Mouse (Mus musculus) kidney, postnatal 4 days (tissue): ENCODE data around the gene Sirt7.
"Not testable (repeated sequence)": the region's sequence is repeated elsewhere in the genome, so short reads cannot be mapped to it uniquely, and the experiment has no call there.

ENCODE experiments used
- DNase-seq, 2 experiments: peaks; one replicate each; pipeline ENCODE4 v3.0.0; 2021; ENCODE audit warnings: mixed read lengths in 2 of 2

Sirt7 gene

GRCm38 (mm10) chr11:120616617-120617294 lies 8.3 kb downstream of the Sirt7 start:
- peak in 1 of 2 experiments; percentile 37 for DNase-seq

DNA sequence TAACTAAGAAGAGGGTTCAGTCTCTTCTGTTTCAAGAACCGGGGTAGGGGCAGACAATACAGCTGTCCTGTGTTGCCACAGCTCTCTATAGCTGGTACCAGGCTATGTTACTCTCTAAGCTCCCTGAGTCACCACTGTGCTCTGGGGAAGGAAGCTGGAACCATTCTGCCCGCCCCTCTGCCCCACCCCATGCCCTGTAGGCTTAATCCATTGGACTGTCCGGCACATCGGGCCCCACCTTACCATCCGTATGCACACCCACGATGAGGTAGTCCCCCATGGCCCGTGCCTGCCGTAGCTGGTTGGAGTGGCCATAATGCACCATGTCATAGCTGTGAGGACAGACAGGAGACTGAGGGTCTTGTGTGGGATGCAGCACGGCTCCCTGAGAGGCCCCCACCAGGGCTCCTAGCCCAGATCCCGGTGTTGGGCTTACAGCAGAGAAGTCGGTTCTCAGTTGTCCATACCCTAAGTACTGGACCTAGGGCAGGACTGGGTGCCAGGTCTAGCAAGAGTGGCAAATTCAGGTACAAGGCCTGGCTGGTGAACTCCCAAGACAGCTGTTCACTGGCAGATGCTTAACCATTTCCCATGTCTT lies 9.3 kb downstream of the Sirt7 start:
- DNase-seq: no peak

GRCm38 (mm10) chr11:120615167-120615566 lies 9.9 kb downstream of the Sirt7 start:
- no peak for DNase-seq

DNA sequence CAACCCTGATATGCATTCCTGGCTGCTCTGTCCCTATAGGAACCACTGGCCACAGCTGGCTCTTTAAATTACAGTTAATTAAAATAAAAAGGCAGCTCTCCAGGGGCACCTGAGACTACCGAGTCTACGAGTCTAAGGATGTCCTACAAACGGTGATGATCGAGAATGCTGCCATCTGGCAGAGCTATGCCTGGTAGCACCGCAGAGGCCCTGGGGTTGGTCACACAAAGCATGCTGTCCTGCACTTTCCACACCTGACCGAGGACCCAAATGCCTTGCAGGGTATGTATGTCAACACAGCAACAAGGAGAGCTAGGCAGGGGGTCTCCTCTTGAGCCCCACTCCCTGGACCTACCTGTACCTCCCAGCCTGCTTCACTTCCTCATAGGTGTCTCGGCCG lies 11.1 kb downstream of the Sirt7 start:
- DNase-seq: no peak

- DNase-seq: no peak
Observed at GRCm38 (mm10) chr11:120613481-120613972, 11.5 kb downstream of the Sirt7 start.

DNA sequence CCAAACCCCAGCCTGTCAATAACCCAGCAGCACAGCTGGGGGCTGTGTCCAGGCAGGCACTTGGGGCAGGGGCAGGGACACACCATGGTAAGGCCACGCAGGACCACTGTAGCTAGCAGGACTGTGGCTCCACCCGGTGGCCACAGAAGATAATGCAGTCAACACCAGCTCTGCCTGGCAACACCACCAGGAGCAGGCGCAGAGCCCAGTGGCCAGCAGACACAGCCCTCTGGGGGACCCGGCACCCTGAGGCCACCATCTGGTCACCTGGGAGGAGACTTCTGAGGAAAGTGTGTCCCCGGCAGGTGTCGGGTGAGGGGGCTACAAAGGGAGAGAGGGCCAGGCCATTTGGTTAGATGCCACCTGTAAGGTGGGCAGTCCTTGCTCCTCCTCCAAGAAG lies 12.3 kb downstream of the Sirt7 start:
- peak; percentile 86 to 89 for DNase-seq

DNA sequence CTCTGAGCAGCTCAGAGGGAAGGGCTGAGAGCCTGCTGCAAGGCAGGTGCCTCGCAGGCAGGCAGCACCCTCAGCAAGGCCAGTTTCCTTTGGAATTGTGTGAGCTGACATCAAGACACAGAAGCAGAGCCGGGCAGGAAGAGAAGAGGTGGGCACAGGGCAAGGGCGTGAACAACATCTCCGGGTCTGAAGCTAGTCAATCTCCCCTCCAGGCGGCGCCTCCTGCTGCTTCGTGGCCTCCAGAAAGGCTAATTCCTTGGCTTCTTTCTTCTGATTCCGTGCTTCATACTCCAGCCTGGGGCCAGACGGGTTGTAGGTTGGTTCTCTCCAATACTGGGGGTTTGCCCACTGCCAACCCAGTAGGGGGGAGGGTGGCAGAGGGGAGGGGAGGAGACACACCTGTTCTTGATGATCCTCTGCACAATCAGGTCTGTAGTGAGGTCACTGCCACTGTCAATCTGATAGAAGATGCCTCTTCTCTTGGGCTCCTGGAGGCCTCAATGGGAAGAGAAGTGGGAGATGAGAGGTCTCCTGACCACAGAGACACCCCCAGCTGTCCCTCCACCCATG lies 14.5 kb downstream of the Sirt7 start:
- no peak for DNase-seq

- peak; percentile 56 to 64 for DNase-seq
Observed at GRCm38 (mm10) chr11:120609250-120609649, 15.8 kb downstream of the Sirt7 start.

DNA sequence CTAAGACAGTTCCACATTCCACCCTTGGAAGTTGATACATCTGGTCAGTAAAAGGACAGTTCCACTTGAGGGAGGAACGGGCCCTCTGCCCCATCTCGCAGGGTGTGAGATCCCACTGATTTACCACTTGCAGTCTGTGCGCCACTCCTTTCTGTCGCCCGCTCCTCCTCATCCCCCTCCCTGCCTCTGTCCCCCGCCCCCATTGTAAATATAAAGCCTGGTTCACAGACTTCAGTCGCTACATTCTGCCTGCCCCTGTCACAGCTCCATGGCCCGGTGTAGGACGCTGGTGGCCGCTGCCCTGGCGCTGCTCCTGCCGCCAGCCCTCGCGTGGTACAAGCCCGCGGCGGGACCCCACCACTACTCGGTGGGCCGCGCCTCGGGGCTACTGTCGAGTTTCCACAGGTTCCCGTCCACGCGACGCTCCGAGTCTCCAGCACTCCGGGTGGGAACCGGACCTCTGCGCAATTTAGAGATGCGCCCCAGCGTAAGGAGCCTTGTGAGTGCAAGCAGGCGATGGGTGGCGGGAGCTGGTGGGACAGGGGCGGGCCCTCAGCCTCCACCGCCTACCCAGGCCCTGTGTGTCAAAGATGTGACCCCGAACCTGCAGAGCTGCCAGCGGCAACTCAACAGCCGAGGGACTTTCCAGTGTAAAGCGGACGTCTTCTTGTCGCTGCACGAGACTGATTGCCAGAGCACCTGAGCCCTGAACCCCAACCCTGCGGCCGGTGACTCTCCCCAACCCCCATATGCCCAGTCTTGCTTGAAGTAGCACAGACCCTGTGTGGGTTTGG lies 16.6 kb downstream of the Sirt7 start, which contains the start of gene Npb:
TSS of gene Npb (plus strand) at position 237 of the 794 bp plus-strand sequence.
- peak in 1 of 2 experiments; percentile 45 for DNase-seq

GRCm38 (mm10) chr11:120606764-120607163 lies 18.3 kb downstream of the Sirt7 start:
- DNase-seq: no peak

DNA sequence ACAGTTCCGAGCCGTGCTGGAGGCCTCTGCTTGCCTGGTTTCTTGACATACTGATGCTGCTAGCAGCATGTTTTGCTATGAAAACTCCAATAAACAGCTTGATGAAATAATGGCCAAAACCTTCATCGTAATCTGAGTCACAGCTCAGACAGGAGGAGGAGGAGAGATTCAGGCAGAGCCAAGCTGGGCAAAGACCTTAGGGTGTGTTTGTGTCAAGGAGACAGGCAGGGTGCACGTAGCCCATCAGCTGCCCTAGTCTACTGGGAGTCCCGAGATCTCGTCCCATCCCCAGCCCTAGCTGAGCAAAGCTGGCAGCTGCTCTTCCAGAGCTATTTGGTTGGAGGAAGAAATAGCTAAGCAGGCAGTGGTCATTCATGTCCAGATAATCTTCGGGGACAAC lies 19.4 kb downstream of the Sirt7 start:
- DNase-seq: no peak

DNA sequence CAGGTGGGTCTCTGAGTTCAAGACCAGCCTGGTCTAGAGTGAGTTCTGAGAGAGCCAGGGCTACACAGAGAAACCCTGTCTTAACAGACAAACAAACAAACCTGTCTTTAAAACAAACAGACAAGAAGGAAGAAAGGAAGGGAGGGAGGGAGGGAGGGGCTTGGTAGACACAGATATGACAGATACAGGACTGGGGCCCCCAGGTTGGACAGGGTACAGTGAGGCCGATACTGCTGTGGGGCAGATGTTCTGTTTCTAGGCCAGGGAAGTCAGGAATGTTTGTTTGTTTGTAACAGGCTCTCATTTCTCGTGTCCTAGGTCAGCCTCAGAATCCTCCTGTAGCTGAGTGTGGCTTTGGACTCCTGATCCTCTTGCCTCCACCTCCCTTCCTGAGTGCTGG lies 21.5 kb downstream of the Sirt7 start:
- DNase-seq: no peak

DNA sequence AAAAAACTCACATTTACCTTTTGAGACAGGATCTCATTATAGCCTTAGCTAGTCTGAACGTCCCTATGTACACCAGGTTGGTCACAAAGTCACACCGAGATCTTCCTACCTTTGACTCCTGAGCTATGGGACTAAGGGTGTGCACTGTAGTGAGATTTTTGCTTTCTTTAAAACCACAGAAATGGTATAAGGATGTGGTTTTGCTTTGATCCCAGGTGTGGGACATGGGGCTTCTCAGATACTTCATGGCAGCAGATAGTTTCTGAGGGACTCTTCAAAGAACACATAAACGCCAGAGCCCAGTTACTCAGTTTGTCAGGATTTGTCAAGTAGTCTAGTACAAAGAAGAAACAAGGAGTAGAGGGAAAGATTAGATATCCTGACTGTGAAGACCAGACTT lies 24.3 kb downstream of the Sirt7 start:
- no peak for DNase-seq

GRCm38 (mm10) chr11:120598990-120599549 lies 26.0 kb downstream of the Sirt7 start:
- DNase-seq: no peak

- DNase-seq: peak; percentile 96 to 97
Observed at GRCm38 (mm10) chr11:120598283-120598989, 26.6 kb downstream of the Sirt7 start, which contains the start of the genes Alyref and Anapc11. Alyref (minus strand) TSS chr11:120598365. Anapc11 (plus strand) TSS chr11:120598421.

DNA sequence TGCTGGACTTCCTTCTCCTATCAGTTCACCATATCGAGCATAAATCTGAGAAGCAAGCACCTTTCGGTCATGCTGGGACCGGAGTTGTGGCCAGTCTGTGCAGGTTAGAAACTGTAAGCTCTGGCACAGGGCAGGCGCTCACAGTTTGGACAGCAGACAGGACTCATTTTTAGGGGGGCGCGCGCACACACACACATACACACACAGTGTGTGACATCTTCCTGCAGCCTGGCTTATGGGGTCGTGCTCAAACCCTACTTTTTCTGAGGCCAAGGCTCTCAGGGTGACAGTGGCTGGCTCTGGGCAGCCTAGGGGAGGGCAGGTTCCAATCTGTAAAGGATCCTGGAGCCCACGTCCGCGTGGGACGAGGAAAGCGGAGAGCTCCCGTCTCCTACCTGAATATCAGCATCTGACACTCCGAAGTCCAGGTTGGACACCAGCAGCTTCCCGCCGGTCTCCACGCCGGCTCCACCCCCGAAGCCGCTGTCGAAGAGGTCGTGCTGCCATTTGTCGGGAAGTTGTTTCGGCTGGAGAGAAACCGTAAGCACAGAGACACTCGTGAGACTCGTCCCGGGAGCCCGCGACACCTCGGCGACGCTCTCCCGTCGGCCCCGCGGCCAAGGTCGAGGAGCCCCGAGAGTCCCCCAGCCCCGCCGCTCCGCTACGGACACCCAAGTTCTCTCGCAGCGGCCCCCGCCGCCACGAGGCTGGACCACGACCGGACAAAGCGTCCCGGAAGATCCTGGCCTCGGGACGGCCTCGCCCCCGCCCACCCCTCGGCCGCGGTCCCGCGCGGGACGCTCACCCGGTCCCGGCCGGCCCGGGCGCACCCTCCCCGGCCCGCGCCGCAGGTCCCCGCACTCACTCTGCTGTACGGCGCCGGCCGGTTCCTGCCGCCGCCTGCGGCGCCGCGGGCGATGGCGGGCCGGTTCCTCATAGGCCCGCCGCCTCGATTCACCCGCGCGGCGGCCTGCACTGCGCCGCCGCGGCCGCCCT lies 27.5 kb downstream of the Sirt7 start:
- peak; percentile 45 to 65 for DNase-seq

- no peak for DNase-seq
Observed at GRCm38 (mm10) chr11:120588531-120588930, 36.5 kb downstream of the Sirt7 start.

- DNase-seq: no peak
Observed at GRCm38 (mm10) chr11:120583937-120584336, 41.1 kb downstream of the Sirt7 start.

- DNase-seq: not testable (repeated sequence)
Observed at GRCm38 (mm10) chr11:120582982-120583293, 42.1 kb downstream of the Sirt7 start.

DNA sequence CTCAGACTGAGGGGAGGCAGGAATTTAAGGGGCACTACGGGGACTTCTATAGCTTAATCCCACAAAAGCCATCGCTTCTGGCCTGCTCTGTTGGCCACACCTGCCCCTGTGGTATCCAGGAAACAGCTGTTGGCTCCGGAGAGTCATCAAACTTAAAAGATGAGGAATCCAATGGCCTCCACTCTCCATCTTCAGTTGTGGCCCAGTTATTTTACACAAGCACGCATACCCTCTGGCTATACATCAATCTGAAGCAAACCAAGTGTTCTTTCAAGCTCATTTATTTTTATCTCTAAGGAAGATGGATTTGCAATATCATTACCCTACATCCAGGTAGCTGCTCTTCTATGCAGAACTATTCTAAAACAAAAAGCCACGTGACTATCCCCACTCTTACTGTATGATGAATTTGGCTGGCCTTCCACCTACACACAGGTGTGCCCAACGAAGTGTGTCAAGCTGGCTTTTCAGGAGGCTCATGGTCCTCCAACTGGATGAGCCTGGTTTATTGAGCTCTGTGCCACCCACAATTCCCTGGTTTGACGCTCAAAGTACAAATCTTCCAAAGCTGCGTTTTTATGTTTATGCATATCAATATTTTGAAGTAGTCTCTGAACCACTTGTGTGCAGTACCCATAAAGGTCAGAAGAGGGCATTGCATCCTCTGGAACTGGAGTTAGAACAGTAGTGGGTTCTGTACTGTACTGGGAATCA lies 42.6 kb downstream of the Sirt7 start:
- peak; percentile 23 to 37 for DNase-seq
